8 mouse cellular contexts compared by ENCODE assay signal in the genomic region with DNA sequence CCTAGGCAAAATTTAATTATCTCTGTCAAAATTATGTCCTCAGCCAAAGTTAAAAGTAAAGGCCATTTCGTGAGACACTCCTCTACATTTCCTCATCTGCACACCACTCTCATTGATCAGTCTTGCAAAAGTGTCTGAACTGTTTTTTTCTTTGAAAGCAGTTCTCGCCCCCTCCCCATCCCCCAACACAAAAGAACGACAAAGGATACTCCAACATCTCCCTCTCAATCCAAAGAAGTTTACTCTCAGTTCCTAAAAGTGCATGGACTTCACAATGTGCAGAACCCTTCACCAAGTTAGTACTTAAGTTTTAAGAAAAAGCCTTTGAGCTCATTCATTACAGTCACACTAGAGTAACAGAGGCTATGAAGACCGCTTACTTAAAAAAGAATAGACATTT. TPM values are rescaled to one million over a fixed set of nuclear protein-coding genes. Genes with fewer than 3 reads are reported as not detected.
DNase-seq lines count a peak whose midpoint lies in the region; ATAC-seq and TF ChIP-seq lines count a peak whose summit lies in the region.

No protein-coding gene starts in this region.

- peak overlapping the region; percentile 86 for H3K4me2 ChIP-seq in forebrain, embryonic 12.5 days
- H3K4me2 ChIP-seq in limb, embryonic 12.5 days = peak overlapping the region; percentile 60
- peak overlapping the region; percentile 87 for H3K4me2 ChIP-seq in neural tube, embryonic 15.5 days

- intact Hi-C loops in left cerebral cortex, postnatal 10 days (cut with DNase I) = loop anchor here (5.0 to 10.0 kb wide), 3 partner anchors 62 to 382 kb away; a partner anchor contains a TSS

- H3K27ac ChIP-seq in layer of hippocampus, adult 2 months = peak overlapping the region; percentile 92
- H3K27ac ChIP-seq in forebrain, embryonic 12.5 days = peak overlapping the region; percentile 91; the same call in 1 of the 2 replicates
- no peak overlapping the region for H3K27ac ChIP-seq in limb, embryonic 12.5 days
- H3K27ac ChIP-seq in neural tube, embryonic 15.5 days (replicated peaks) = no peak overlapping the region

- H3K9ac ChIP-seq in forebrain, embryonic 12.5 days = peak overlapping the region; percentile 64
- H3K9ac ChIP-seq in limb, embryonic 12.5 days (replicated peaks) = no peak overlapping the region
- H3K9ac ChIP-seq in neural tube, embryonic 15.5 days (replicated peaks) = peak overlapping the region; percentile 59; the same call in 1 of the 2 replicates

- H3K9me3 ChIP-seq in forebrain, embryonic 12.5 days = no peaks in the 10 kb centered on the region
- H3K9me3 ChIP-seq in limb, embryonic 12.5 days = no peaks in the 10 kb centered on the region
- no peaks in the 10 kb centered on the region for H3K9me3 ChIP-seq in neural tube, embryonic 15.5 days (replicated peaks)

- DNase-seq in layer of hippocampus, adult 2 months (ENCODE audit: low spot score in 2 of 2) = no peak
- DNase-seq in layer of hippocampus, adult 11-12 months (ENCODE audit: low spot score) = no peak
- DNase-seq in MN1 (ENCODE audit: low spot score) = no peak
- DNase-seq in right cerebral cortex, adult 2 months (ENCODE audit: low spot score in 2 of 2) = no peak
- DNase-seq in left cerebral cortex, postnatal 10 days (ENCODE audit: extremely low spot score in 1 of 2, low spot score in 2 of 2) = no peak

- no peaks in the 10 kb centered on the region for H3K27me3 ChIP-seq in forebrain, embryonic 12.5 days
- H3K27me3 ChIP-seq in limb, embryonic 12.5 days = no peaks in the 10 kb centered on the region; the same call in 1 of the 2 replicates
- H3K27me3 ChIP-seq in neural tube, embryonic 15.5 days (replicated peaks) = no peaks in the 10 kb centered on the region

- peaks cover 23% of the 10 kb centered on the region; the same call in 1 of the 2 replicates for H3K4me1 ChIP-seq in forebrain, embryonic 12.5 days
- H3K4me1 ChIP-seq in limb, embryonic 12.5 days (replicated peaks) = peaks cover 11% of the 10 kb centered on the region
- peaks cover 21% of the 10 kb centered on the region for H3K4me1 ChIP-seq in neural tube, embryonic 15.5 days

- H3K4me3 ChIP-seq in layer of hippocampus, adult 2 months = peak overlapping the region; percentile 68
- H3K4me3 ChIP-seq in forebrain, embryonic 12.5 days (replicated peaks) = peak overlapping the region; percentile 57
- peak overlapping the region; percentile 41 for H3K4me3 ChIP-seq in limb, embryonic 12.5 days (replicated peaks)
- H3K4me3 ChIP-seq in neural tube, embryonic 15.5 days (replicated peaks) = peak overlapping the region; percentile 51

- no peaks in the 10 kb centered on the region for H3K36me3 ChIP-seq in forebrain, embryonic 12.5 days (replicated peaks)
- no peaks in the 10 kb centered on the region for H3K36me3 ChIP-seq in limb, embryonic 12.5 days
- H3K36me3 ChIP-seq in neural tube, embryonic 15.5 days = no peaks in the 10 kb centered on the region

- 6% methylated on average over 4 of the region's 4 CpGs for WGBS in forebrain, embryonic 12.5 days
- 31% methylated on average over 4 of the region's 4 CpGs for WGBS in limb, embryonic 12.5 days
- 14% methylated on average over 4 of the region's 4 CpGs for WGBS in neural tube, embryonic 15.5 days

- no peak for TF ChIP-seq CTCF in layer of hippocampus, adult 2 months (conservative IDR thresholded peaks at IDR 0.05)

- no peak for ATAC-seq in forebrain, embryonic 12.5 days (ENCODE audit: low FRiP score)
- no peak for ATAC-seq in limb, embryonic 12.5 days (ENCODE audit: insufficient number of reproducible peaks, insufficient read depth, low FRiP score, low TSS enrichment, low read depth)
- no peak for ATAC-seq in neural tube, embryonic 15.5 days (ENCODE audit: low FRiP score)

RNA-seq across cellular contexts. Expression of a gene that starts 1.6 kb away (rescaled TPM):
- total RNA-seq in layer of hippocampus, adult 2 months (2021) = 10 to 100 TPM; 18.4 to 20.5 TPM
- 27.3 and 28.7 TPM in 2 replicates for polyA plus RNA-seq in forebrain, embryonic 12.5 days (2016; fragmentation: Nextera tagmentation; extraction: Ambion mirVana)
- polyA plus RNA-seq in limb, embryonic 12.5 days (2016; fragmentation: Nextera tagmentation; extraction: Ambion mirVana) = 2.6 and 3.3 TPM in 2 replicates
- polyA plus RNA-seq in neural tube, embryonic 15.5 days (2015; fragmentation: Nextera tagmentation; extraction: Ambion mirVana) = 4.7 and 5.2 TPM in 2 replicates
- 10 to 100 TPM; 25.0 to 27.5 TPM for total RNA-seq in left cerebral cortex, postnatal 10 days (2021)

RNA-seq across cellular contexts. Expression of a gene that starts 9.3 kb away (rescaled TPM):
- total RNA-seq in layer of hippocampus, adult 2 months (2021) = under 1 TPM in 1 of 2 experiments, not detected in 1; 0.25 TPM
- polyA plus RNA-seq in forebrain, embryonic 12.5 days (2016; fragmentation: Nextera tagmentation; extraction: Ambion mirVana) = not detected in 2 replicates
- polyA plus RNA-seq in limb, embryonic 12.5 days (2016; fragmentation: Nextera tagmentation; extraction: Ambion mirVana) = not detected in 2 replicates
- polyA plus RNA-seq in neural tube, embryonic 15.5 days (2015; fragmentation: Nextera tagmentation; extraction: Ambion mirVana) = not detected in 2 replicates
- total RNA-seq in left cerebral cortex, postnatal 10 days (2021) = under 1 TPM; 0.24 to 0.30 TPM

Comparison
In these comparisons a context has a peak if more than half of its experiments do, and no peak if none do; other contexts are left out.
1. H3K27ac ChIP-seq: peak in layer of hippocampus, adult 2 months (single experiment) and forebrain, embryonic 12.5 days (single experiment); none in limb, embryonic 12.5 days (single experiment) and neural tube, embryonic 15.5 days (single experiment).
2. Peak in every context shown above with its lines, with median percentiles within 50 percentile points of each other: H3K4me3 ChIP-seq and H3K4me2 ChIP-seq.